Mouse (Mus musculus): ENCODE measurements around the gene Pfkfb3. TPM values are rescaled to one million over a fixed set of nuclear protein-coding genes. Genes with fewer than 3 reads are reported as not detected.

Pfkfb3 gene
- total RNA-seq (2022) = 10 to 100 TPM; 28.1 to 40.4 (median 30.9) TPM

- peak; percentile 54 to 60 for DNase-seq (ENCODE audit: low spot score in 2 of 2)
Measured at GRCm38 (mm10) chr2:11553471-11554400, at the start of gene Pfkfb3. TSS of gene Pfkfb3 (minus strand) at chr2:11554077.

GRCm38 (mm10) chr2:11602506-11603489, 48.9 kb upstream of the Pfkfb3 start:
- DNase-seq (ENCODE audit: low spot score in 2 of 2) = peak; percentile 89 to 93

DNA sequence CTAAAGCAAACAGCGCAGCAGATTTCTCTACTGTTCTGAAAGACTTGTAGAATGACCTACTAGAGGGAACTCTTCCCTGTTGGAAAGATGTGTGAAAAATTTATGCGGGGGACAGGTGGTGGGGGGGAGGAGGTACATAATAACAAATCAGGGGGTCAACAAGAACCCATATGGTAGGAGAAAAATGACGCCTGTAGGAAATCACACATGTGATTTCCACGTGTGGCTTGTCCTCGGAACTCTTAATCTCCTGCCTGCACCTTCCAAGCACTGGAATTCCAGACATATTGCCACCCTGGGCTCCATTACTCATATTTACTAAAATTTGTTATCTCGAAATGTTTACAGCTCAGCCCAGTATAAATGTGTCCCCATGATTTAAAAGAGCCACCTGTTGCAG, 47.9 kb upstream of the Pfkfb3 start:
- no peak for DNase-seq (ENCODE audit: low spot score in 2 of 2)

GRCm38 (mm10) chr2:11597906-11598305, 44.0 kb upstream of the Pfkfb3 start:
- DNase-seq (ENCODE audit: low spot score in 2 of 2) = no peak

- no peak for DNase-seq (ENCODE audit: low spot score in 2 of 2)
Measured at GRCm38 (mm10) chr2:11596690-11597089, 42.8 kb upstream of the Pfkfb3 start.

DNA sequence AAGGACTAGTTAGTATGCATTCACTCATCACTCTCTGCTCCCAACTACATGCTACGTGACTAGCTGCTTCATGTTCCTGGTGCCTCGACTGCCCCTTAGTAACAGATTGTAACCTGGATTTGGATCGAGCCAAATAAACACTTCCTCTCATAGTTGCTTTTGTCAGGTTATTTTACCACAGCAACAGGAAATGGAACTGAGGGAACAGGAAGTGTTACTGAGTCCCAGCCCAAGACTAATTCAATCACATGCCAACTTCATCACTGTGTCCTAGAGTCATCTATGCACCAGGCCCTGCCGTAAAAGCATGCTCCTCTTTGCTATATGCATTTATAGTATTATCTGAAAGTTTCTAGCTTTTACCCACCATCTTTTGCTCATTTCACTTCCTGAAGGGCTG, 34.1 kb upstream of the Pfkfb3 start:
- DNase-seq (ENCODE audit: low spot score in 2 of 2) = no peak

- DNase-seq (ENCODE audit: low spot score in 2 of 2) = no peak
Measured at GRCm38 (mm10) chr2:11579399-11579798, 25.5 kb upstream of the Pfkfb3 start.

DNA sequence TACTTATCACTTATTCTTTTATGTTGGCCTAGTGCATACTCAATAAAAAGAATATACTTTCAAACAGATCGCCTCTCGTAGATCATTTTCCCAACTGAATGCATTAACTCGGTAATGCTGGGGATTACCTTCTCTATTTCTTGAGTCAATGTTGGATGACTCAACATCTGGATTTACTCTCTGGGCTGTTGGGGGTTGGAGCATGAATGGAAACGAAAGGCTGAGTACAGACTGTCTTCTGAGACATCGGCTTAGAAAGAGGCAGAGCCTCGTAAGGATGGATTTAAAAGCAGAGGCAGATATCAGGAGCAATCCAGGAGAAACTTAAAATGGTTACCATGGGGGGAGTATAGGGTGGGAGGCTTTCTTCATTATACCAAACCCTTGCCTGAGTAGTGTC, 24.3 kb upstream of the Pfkfb3 start:
- no peak for DNase-seq (ENCODE audit: low spot score in 2 of 2)

DNA sequence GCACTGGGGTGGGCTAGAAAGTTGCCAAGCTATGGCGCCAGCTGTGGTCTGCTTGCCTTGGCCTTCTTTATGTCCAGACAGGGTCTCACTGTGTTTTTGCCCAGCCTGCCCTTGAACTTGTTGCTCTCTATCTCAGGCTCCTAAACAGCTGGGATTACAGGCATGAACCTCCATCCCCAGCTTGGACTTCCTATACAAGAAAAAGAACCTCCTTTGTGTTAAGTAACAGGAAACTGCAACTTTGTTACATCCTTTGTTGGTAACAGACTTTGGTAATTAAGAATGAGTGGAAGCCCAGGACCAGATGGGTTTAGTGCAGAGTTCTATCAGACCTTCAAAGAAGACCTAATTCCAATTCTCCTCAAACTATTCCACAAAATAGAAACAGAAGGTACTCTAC, 19.8 kb upstream of the Pfkfb3 start:
- DNase-seq (ENCODE audit: low spot score in 2 of 2) = no peak

DNA sequence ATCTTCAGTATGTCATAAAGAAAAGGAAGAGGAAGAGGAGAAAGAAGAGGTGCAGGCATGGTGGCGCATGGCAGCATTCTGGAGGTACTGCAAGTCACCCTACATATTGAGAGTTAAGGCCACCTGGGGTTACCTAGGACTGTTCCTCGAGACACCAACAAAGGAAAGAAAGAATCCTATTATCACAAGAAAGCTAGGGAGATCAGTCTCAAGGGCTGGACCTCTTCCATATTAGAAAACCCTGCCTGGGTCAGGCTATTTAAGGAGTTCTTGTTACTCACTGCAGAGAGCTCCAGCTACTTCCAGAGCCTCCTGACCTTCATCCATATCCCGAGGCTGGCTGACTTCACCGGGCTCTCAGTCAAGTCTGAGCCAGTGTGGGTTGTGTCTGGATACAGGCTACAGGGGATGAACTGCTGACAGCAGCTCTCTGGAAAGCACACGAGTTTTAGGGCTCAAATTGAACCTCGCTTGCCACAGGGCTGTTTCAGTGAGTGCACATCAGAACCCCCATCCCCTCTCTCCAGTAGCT, 17.2 kb upstream of the Pfkfb3 start:
- DNase-seq (ENCODE audit: low spot score in 2 of 2) = no peak

DNA sequence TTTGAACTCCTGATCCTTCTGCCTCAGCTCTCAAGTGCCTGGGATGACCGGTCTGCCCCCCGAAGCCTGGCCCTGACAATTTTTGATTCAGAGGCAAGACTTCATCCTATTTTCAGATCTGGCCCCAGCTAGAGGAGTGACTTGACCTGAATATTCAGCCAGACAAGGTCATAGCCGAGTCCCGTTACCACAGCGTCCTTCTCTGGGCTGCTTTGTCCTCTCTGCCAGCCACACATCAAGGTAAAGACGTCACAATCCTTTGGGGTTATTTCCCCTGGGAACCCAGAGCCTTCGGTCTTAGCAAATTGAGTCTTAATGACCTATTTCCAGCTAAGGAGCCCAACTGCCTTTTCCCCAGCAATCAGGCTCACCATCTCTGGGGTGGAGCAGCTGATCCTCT, 14.6 kb upstream of the Pfkfb3 start:
- DNase-seq (ENCODE audit: low spot score in 2 of 2) = no peak

DNA sequence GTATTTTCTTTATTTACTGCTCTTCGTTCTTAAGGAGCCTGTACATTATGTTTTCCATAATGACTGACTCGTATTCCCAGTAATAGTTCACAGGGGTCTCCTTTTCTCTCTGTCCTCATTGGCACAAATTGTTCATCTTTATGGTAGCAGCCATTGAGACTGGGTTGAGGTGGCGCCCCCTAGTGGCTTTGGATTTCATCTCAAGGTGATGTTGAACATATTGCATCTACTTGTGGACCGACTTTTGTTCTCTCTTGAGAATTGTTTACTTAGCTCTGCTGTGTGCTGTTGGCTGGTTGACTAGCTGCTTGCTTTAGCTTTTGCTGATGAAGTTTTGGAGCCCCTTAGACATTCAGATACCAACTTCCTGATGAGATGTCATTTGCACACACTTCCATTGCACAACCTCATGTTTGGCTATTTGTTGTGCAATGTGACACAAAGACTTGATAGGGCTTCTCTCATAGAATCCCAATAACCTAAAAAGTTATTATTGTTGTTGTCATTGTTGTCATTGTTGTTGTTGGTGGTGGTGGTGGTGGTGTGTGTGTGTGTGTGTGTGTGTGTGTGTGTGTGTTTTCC, 14.0 kb upstream of the Pfkfb3 start:
- no peak for DNase-seq (ENCODE audit: low spot score in 2 of 2)

- DNase-seq (ENCODE audit: low spot score in 2 of 2) = no peak
Measured at GRCm38 (mm10) chr2:11566898-11567297, 13.0 kb upstream of the Pfkfb3 start.

DNA sequence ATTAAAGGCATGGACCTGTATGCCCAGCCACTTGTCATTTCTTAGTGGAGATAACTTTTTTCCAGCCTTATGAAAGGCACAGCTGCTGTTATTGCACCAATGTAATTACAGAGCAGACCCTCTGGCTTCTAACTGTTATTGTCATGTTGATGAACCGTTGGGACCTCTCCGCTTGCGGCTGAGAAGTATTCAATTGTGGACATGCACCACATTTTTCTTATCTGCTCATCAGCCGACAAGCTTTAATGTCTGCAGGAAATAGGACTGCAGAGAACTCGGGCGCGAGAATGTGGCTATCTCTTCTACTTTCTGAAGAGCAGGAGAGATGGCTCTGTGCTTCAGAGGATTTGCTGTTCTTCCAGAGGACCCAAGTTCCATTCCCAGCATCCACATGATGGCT, 12.4 kb upstream of the Pfkfb3 start:
- DNase-seq (ENCODE audit: low spot score in 2 of 2) = no peak

DNA sequence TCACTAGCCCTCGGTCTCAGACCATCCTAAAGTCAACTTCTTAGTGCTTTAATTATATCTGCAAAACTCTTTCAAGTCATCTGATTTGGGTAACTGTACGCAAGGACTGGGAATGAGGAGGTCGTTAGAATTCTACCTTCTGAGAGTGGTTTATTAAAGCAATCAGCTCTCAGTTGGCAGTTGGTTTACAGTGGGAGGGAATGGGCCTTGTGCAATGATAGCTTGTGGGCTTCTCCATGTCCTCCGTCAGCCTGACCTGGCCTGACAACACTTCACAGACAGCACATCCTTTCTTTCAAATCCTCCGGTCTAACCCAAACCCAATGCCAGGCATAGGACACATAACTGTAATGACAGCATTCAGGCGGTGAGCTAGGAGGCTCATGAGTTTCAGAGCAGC, 10.9 kb upstream of the Pfkfb3 start:
- DNase-seq (ENCODE audit: low spot score in 2 of 2) = no peak

DNA sequence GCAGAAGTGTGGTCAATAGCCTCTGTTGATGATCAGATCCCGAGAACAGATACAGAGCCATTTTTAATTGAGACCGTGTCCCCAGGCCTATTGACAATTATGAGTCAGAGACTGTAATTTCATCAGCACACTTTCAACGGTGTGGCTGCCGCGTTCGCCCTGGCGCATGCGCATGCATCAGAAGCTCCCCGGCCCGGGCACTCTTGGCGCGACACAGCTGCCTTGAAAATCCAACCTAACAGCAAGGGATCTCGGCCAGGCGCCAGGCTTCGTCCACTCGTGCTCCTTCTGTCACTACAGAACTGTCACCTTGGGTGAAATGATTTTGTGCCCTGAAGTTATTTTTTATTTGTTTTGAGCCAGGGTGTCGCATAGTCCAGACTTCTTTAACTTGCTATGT, 9.4 kb upstream of the Pfkfb3 start:
- DNase-seq (ENCODE audit: low spot score in 2 of 2) = no peak

DNA sequence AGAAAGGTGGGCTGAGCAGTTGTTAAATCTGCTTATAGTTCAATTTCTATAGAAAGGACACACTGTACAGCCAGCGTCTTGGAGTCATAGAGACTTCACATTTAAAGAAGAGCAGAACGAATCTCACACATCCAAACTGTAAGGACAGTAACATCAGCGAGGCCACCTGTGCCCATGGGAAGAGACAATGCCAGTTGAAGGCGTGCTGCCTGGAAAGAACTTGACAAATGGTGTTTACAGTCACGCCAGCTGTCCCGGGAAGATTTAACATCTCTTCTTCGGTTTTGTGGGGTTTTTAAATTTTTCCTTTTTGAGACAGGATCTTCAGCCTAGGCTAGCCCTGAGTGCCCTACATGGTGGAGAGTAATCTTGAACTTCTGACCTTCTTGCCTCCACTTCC, 4.8 kb upstream of the Pfkfb3 start:
- DNase-seq (ENCODE audit: low spot score in 2 of 2) = no peak

DNA sequence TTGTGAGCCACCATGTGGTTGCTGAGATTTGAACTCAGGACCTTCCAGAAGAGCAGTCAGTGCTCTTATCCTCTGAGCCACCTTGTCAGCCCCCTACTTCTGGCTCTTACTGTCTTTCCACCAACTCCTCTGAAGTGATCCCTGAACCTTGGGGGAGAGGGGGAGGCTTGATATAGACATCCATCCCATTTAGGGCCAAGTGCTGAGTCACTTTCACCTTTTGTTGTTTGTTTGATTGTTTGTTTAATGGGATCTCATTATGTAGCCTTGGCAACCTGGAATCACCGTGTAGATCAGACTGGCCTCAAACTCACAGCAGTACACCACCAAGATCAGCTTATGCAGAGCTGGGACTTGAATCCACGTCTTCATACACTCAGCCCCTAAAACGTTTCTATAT, 3.4 kb upstream of the Pfkfb3 start:
- no peak for DNase-seq (ENCODE audit: low spot score in 2 of 2)

DNA sequence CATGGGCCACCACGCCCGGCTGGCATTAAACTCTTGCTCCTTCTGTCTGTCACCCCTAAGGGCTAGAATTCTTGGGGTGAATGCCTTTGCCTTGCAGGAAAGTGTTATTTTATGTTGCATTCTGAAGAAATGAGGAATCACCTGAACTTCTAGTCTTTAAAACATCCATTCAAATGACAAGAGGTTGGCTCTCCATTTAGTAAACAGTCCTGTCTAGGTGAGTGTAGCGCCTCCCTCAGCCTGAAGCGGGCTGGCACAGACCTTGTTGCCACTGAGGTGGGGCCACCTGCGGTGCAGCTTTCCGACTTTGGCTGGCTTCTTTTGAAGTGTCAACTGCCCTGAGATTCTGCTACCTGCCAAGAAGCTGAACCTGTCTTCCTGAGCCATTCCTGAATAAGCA, 1.4 kb upstream of the Pfkfb3 start:
- DNase-seq (ENCODE audit: low spot score in 2 of 2) = no peak

DNA sequence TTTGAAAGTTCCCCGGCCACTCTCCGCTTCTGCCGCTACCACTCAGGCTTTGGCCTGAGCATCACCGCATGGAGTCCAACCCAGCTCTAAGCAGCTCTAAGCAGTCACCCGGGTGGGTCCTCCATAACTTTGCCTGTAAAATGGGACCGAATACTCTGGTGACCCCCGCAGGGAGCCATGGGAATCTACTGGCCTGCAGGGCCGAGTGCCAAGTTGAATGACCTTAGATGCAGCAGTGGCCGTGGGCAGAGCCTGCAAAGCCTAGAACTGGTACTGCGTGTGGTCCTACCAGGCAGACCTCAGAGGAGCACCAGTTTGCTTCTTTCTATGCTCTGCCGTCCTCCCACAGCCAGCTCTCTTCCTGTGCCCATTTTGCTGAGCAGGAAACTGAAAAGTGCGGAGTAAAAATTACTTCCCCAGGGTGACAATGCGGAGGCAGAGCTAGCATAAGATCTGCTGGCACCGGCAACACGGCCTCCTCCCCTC, 868 bp downstream of the Pfkfb3 start:
- no peak for DNase-seq (ENCODE audit: low spot score in 2 of 2)

DNA sequence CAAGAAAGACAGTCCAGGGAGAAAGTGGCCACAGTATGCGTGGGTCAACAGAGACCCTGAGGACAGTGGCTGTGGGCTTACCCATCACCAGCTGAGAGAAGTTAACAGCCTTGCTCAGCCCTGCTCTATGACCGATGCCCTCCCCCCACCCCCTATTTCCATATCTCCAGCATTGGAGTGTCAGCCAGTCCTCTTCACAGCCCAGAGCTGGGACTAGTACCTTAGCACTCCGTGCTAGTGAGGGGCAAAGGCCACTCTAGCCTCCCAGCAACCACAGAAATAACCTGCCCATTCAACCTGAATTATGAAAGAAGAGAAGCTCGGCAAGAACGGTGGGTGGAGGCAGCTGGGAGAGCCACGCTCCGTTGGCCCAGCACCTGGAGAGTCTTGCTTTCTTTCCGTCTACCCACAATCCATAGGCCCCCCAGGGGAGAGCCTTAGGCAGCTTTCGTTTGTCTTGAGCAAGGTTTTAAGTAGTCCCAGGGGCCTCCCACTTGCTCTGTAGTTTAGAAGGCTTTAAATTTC, 1.5 kb downstream of the Pfkfb3 start:
- no peak for DNase-seq (ENCODE audit: low spot score in 2 of 2)

Measured in left cerebral cortex, adult 8-10 months (tissue).